Mouse (Mus musculus): ENCODE data around the gene Col4a3.

DNA sequence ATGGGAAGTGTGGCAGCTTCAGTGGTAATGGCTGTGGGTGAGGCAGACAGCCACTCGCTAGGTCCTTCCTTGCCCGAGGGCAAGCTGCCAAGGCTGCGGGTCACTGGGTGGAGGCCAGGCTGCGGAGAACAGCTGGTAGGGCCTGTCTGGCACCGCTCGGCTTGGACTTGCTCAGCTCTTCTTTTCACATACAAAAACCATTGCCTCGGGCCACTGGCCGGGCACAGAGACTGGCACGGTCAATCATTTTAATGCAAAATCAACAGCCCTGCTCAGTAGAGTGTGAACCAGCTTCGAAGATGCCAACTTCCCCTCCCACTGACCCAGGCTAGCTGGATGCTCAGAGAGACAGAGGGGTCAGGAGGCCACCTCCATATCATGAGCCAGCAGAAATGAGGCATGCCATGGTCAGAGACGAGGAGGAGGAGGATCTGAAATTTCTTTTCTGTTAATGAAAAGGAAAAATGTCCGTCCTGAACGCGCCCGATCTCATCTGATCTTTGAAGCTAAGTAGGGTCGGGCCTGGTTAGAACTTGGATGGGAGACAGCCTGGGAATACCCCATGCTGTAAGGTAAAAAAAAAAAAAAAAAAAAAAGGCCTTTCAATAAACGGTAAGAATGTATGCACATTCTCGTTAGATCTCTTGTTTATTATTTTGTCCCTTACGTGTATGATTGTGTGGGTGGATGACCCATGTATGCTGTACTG is 48.0 kb downstream of the Col4a3 start:
- TF ChIP-seq CTCF (IDR thresholded peaks at IDR 0.05; ENCODE audit: low read depth, low read length), result no peak
- TF ChIP-seq POLR2A (IDR thresholded peaks at IDR 0.05; ENCODE audit: extremely low read depth, insufficient read depth, low read length), result no peak
